Mouse (Mus musculus): ENCODE results near the gene Insm1. TPM values are rescaled to one million over a fixed set of nuclear protein-coding genes. Genes with fewer than 3 reads are reported as not detected.

Insm1 gene
- polyA plus RNA-seq, 1 experiment from 2014 or later, result 12.2 TPM

- peaks cover 49% of the 10 kb centered on the region for H3K4me1 ChIP-seq
- no peak overlapping the region for H3K9ac ChIP-seq (replicated peaks)
- H3K27ac ChIP-seq (replicated peaks), result peak overlapping the region; percentile 40
- no peaks in the 10 kb centered on the region for H3K36me3 ChIP-seq
- no peak for ATAC-seq (ENCODE audit: low FRiP score, low read depth)
- H3K4me3 ChIP-seq, result no peak overlapping the region
- no peak overlapping the region for H3K4me2 ChIP-seq (replicated peaks)
- 43% methylated on average over 3 of the region's 3 CpGs for WGBS
- peaks cover 10% of the 10 kb centered on the region for H3K27me3 ChIP-seq
- no peaks in the 10 kb centered on the region for H3K9me3 ChIP-seq
Observed at GRCm38 (mm10) chr2:146256321-146256875, 34.7 kb downstream of the Insm1 start.

- WGBS, result 27% methylated on average over 3 of the region's 3 CpGs
- H3K9me3 ChIP-seq, result no peaks in the 10 kb centered on the region
- peaks cover 10% of the 10 kb centered on the region for H3K27me3 ChIP-seq
- no peak overlapping the region for H3K4me3 ChIP-seq
- no peaks in the 10 kb centered on the region for H3K36me3 ChIP-seq
- peak overlapping the region; percentile 40; the same call in 1 of the 2 replicates for H3K27ac ChIP-seq (replicated peaks)
- H3K4me2 ChIP-seq (replicated peaks), result no peak overlapping the region
- no peak for ATAC-seq (ENCODE audit: low FRiP score, low read depth)
- no peak overlapping the region for H3K9ac ChIP-seq (replicated peaks)
- peaks cover 55% of the 10 kb centered on the region for H3K4me1 ChIP-seq
Observed at GRCm38 (mm10) chr2:146257037-146257436, 35.3 kb downstream of the Insm1 start.

DNA sequence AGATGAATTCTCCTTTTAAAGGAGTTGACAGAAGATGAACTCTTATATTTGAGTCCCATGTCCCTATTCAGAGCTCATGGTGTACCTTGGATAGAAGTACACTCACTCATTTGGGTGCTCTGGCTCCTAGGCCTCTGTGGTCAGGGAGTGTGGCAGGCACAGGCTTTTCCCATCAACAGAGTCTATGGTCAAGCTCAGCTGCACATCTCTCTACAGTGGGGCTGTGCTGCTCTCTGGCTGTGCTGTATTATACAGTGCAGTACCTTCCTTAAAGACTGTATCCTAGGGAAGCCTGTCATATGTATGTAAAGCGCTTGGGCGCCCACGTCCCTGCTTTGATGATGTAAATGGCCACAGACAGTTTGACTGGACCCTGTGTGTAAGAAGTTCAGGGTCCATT is 35.9 kb downstream of the Insm1 start:
- Histone ChIP-seq H3K27ac (replicated peaks) (peak overlapping the region; percentile 70), H3K4me3 (no peak overlapping the region), H3K4me2 (replicated peaks) (no peak overlapping the region), H3K27me3 (peaks cover 10% of the 10 kb centered on the region), H3K9me3 (no peaks in the 10 kb centered on the region), H3K4me1 (peaks cover 61% of the 10 kb centered on the region), H3K36me3 (no peaks in the 10 kb centered on the region), H3K9ac (replicated peaks) (no peak overlapping the region; the same call in 1 of the 2 replicates)
- WGBS, result 79% methylated on average over 3 of the region's 3 CpGs
- no peak for ATAC-seq (ENCODE audit: low FRiP score, low read depth)

DNA sequence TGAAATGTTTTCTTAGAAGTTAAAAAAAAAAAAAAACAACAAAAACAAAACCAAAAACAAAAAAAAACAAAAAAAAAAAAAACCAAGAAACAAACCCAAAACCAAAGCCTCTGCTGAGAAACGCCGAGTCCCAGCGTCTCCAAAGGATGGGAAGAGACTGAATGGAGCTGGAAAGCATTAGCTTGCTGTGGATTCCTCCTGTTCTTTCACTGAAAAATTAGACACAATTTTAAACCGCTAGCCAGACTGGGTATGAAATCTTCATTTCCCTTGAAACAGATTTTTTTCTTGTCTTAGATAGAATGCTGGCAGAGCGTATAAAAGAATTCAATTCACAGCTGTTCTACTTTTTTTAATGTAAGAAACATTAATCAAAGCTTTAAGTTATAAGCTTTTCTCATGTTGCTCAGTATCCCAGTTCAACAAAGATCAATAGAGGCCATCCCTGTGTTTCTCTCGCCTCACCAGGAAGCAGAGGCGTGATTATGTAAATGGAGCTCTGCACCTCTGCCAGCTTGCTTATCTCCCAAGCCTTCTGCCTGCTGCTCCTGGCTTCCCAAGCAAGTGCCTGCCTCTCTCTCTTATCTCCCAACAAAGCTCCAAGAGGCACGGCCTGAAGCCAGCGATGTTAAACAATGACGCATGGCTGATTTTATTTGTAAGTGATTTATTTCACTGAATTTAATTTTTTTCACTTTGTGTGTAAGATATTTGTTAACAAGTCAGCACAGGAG is 37.2 kb downstream of the Insm1 start:
- H3K27ac ChIP-seq (replicated peaks), result peak overlapping the region; percentile 82
- H3K4me3 ChIP-seq, result no peak overlapping the region
- peaks cover 62% of the 10 kb centered on the region for H3K4me1 ChIP-seq
- no peaks in the 10 kb centered on the region for H3K9me3 ChIP-seq
- H3K36me3 ChIP-seq, result no peaks in the 10 kb centered on the region
- 10% methylated on average over 10 of the region's 10 CpGs for WGBS
- no peak overlapping the region for H3K4me2 ChIP-seq (replicated peaks)
- H3K27me3 ChIP-seq, result peaks cover 19% of the 10 kb centered on the region
- H3K9ac ChIP-seq (replicated peaks), result no peak overlapping the region
- ATAC-seq (ENCODE audit: low FRiP score, low read depth), result peak; percentile 23; the same call in 1 of the 2 replicates

GRCm38 (mm10) chr2:146259787-146260560 is 38.3 kb downstream of the Insm1 start:
- no peak for ATAC-seq (ENCODE audit: low FRiP score, low read depth)
- no peaks in the 10 kb centered on the region for H3K36me3 ChIP-seq
- peaks cover 62% of the 10 kb centered on the region for H3K4me1 ChIP-seq
- no peak overlapping the region for H3K9ac ChIP-seq (replicated peaks)
- no peak overlapping the region for H3K4me3 ChIP-seq
- 19% methylated on average over 18 of the region's 18 CpGs for WGBS
- 0 out of 2 replicates have a peak overlapping the region, but pooled peaks have one; percentile 5 for H3K4me2 ChIP-seq (replicated peaks)
- peaks cover 30% of the 10 kb centered on the region for H3K27me3 ChIP-seq
- peak overlapping the region; percentile 82 for H3K27ac ChIP-seq (replicated peaks)
- H3K9me3 ChIP-seq, result no peaks in the 10 kb centered on the region

DNA sequence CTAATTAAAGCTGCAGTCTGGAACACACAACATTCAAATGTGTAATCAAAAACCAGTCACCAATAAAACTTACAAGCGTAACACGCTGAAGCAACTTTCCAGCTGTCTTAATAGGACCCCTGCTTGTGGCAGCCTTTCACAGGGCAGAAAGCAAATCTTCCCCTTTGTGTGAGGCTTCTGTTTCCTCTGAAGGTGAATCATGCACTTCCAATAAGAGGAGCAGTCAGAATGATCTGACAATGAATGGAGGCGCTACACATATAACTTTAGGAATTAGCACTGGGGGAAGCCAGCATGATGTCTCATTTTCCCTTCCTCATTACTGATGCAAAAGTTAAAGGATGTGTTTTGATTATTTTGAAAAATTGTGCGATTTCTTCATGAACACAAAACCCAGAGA is 39.4 kb downstream of the Insm1 start:
- no peak overlapping the region for H3K4me3 ChIP-seq
- H3K36me3 ChIP-seq, result no peaks in the 10 kb centered on the region
- H3K4me2 ChIP-seq (replicated peaks), result no peak overlapping the region
- H3K27ac ChIP-seq (replicated peaks), result no peak overlapping the region; the same call in 1 of the 2 replicates
- WGBS, result 51% methylated on average over 4 of the region's 4 CpGs
- H3K27me3 ChIP-seq, result peaks cover 40% of the 10 kb centered on the region
- H3K9ac ChIP-seq (replicated peaks), result no peak overlapping the region
- peaks cover 58% of the 10 kb centered on the region for H3K4me1 ChIP-seq
- H3K9me3 ChIP-seq, result no peaks in the 10 kb centered on the region
- ATAC-seq (ENCODE audit: low FRiP score, low read depth), result no peak

DNA sequence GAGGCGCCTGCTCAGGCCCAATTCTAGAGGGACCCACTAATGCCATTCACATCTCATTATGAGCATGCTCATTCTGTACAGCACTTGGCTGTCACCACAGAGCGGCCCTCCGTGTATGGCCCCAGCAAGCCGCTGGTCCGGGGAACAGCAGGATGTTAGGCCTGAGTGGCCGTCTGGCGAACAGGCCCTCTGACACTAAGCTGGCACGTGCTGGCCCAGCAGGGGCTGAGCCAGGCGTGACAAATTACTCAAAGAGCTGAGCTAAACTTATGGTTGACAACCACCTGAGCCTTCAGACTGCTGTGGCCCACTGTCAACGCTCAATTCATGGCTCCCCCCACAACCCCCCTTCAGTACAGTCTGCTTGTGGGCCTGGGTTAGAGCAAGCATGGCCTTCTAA is 40.5 kb downstream of the Insm1 start:
- Histone ChIP-seq H3K36me3 (no peaks in the 10 kb centered on the region), H3K4me2 (replicated peaks) (no peak overlapping the region), H3K27me3 (peaks cover 46% of the 10 kb centered on the region), H3K9ac (replicated peaks) (no peak overlapping the region), H3K27ac (replicated peaks) (peak overlapping the region; percentile 55), H3K4me1 (peaks cover 49% of the 10 kb centered on the region), H3K9me3 (no peaks in the 10 kb centered on the region), H3K4me3 (no peak overlapping the region)
- 10% methylated on average over 10 of the region's 10 CpGs for WGBS
- ATAC-seq (ENCODE audit: low FRiP score, low read depth), result peak; percentile 90

DNA sequence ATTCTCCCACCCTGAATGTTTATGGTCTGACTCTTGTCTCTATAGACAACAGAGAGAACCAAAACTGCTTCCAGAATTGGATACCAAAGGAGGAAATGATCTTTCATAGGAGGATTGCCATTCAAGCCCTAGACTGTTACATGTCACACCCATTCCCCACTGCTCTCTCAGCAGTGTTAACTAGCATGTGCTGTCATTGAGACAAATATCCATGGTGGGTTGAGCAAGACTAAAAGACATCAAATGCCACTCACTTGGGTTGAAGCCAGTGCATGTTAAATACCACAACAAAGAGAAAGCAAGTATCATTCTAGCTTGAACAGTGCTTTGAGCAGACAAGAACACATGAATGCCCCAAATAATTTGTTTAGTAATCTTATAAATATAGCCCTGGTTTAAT is 41.2 kb downstream of the Insm1 start:
- Histone ChIP-seq H3K9me3 (no peaks in the 10 kb centered on the region), H3K27me3 (peaks cover 41% of the 10 kb centered on the region), H3K4me3 (no peak overlapping the region), H3K27ac (replicated peaks) (no peak overlapping the region; the same call in 1 of the 2 replicates), H3K9ac (replicated peaks) (no peak overlapping the region), H3K36me3 (no peaks in the 10 kb centered on the region), H3K4me2 (replicated peaks) (no peak overlapping the region), H3K4me1 (peaks cover 41% of the 10 kb centered on the region)
- no peak for ATAC-seq (ENCODE audit: low FRiP score, low read depth)

DNA sequence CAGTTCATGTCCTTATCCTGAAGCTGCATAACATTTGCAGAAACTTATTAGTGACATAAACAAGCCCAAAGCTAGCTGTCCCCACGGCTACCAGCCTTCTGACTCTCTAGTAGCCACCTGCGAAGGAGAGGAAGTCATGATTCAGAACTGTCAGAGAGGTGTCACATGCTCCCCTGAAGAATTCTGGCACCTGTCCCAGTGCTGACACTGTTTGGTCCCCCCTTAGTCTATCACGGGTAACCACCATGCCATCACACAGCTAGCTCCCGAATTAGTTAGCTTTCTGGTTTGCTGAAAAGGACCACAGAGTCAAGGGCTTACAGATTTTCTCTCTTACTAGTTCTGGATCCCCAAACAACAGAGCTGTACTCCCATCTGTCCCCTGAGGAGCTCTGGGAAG is 43.3 kb downstream of the Insm1 start:
- no peak for ATAC-seq (ENCODE audit: low FRiP score, low read depth)
- Histone ChIP-seq H3K27ac (replicated peaks) (no peak overlapping the region), H3K4me3 (no peak overlapping the region), H3K4me1 (peaks cover 26% of the 10 kb centered on the region), H3K9me3 (no peaks in the 10 kb centered on the region), H3K36me3 (no peaks in the 10 kb centered on the region), H3K9ac (replicated peaks) (no peak overlapping the region), H3K4me2 (replicated peaks) (no peak overlapping the region), H3K27me3 (peaks cover 45% of the 10 kb centered on the region)
- 81% methylated on average over 4 of the region's 4 CpGs for WGBS

GRCm38 (mm10) chr2:146266539-146266938 is 44.8 kb downstream of the Insm1 start:
- Histone ChIP-seq H3K9me3 (no peaks in the 10 kb centered on the region), H3K36me3 (no peaks in the 10 kb centered on the region), H3K4me2 (replicated peaks) (no peak overlapping the region), H3K27ac (replicated peaks) (no peak overlapping the region), H3K27me3 (peaks cover 42% of the 10 kb centered on the region), H3K4me1 (peaks cover 12% of the 10 kb centered on the region), H3K9ac (replicated peaks) (no peak overlapping the region), H3K4me3 (no peak overlapping the region)
- WGBS, result 91% methylated on average over 3 of the region's 3 CpGs
- ATAC-seq (ENCODE audit: low FRiP score, low read depth), result no peak
